Comparison of ENCODE assay signal across 11 mouse cellular contexts in the genomic region with DNA sequence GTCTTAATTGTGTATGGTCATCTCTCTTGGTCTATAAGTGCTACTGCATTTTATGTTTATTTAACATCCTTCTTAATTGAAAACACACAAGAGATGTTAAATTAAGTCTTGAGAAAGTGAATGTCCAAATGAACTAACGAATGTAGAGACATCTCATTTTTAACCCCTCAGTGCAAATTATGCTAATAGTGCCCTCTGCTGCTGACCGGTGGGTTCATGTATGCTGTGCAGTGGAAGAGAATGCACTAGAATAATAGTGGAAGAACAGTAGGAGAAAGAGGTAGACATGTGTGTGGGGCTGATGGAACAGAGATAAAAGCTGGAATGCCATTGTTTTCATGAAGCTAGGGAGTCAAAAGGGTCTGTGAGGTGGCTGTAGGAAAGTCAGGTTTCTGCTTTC.
DNase-seq lines count a peak whose midpoint lies in the region; ATAC-seq and TF ChIP-seq lines count a peak whose summit lies in the region.
"Had no signal": no experiment of that assay in that cellular context is flagged by ENCODE, and none has a peak within 500 bp of the region (broad histone marks: within the 10 kb centered on the region; RNA-seq: fewer than 3 reads in every experiment).

No protein-coding gene starts in this region.

- H3K9me3 ChIP-seq in embryonic facial prominence, embryonic 11.5 days (replicated peaks; ENCODE audit: control insufficient read depth, low read length), result no peaks in the 10 kb centered on the region
- H3K9me3 ChIP-seq in embryonic facial prominence, embryonic 10.5 days, result no peaks in the 10 kb centered on the region
- H3K9me3 ChIP-seq in kidney, embryonic 14.5 days (ENCODE audit: control insufficient read depth, low read length), result no peaks in the 10 kb centered on the region
- H3K9me3 ChIP-seq: embryonic facial prominence, embryonic 12.5 days; stomach, embryonic 15.5 days had no signal

- H3K36me3 ChIP-seq in embryonic facial prominence, embryonic 11.5 days (replicated peaks; ENCODE audit: control insufficient read depth, insufficient read depth, low read depth, low read length), result no peaks in the 10 kb centered on the region
- no peaks in the 10 kb centered on the region for H3K36me3 ChIP-seq in embryonic facial prominence, embryonic 10.5 days (replicated peaks)
- H3K36me3 ChIP-seq in kidney, adult 2 months (ENCODE audit: control insufficient read depth, insufficient read depth, low read length), result no peaks in the 10 kb centered on the region
- H3K36me3 ChIP-seq in kidney, embryonic 14.5 days (ENCODE audit: control insufficient read depth, insufficient read depth, low read length), result no peaks in the 10 kb centered on the region
- H3K36me3 ChIP-seq: embryonic facial prominence, embryonic 12.5 days; stomach, embryonic 15.5 days had no signal

- TF ChIP-seq CTCF in kidney, adult 2 months (conservative IDR thresholded peaks at IDR 0.05; ENCODE audit: insufficient read depth, insufficient read length, low read depth, low read length), result peak; percentile 45

- H3K27ac ChIP-seq in embryonic facial prominence, embryonic 11.5 days (replicated peaks; ENCODE audit: low read depth, low read length), result no peak overlapping the region
- no peak overlapping the region for H3K27ac ChIP-seq in embryonic facial prominence, embryonic 10.5 days (replicated peaks)
- no peak overlapping the region for H3K27ac ChIP-seq in kidney, adult 2 months (ENCODE audit: insufficient read depth, low read depth, low read length)
- no peak overlapping the region for H3K27ac ChIP-seq in kidney, embryonic 14.5 days (ENCODE audit: low read depth, low read length)
- H3K27ac ChIP-seq: embryonic facial prominence, embryonic 12.5 days; macrophage; stomach, embryonic 15.5 days had no signal

- TF ChIP-seq POLR2A in kidney, adult 2 months (IDR thresholded peaks at IDR 0.05; ENCODE audit: low read depth, low read length), result no peak

- H3K4me1 ChIP-seq in embryonic facial prominence, embryonic 11.5 days (ENCODE audit: control insufficient read depth, insufficient read depth, low read length), result no peaks in the 10 kb centered on the region
- peaks cover 7% of the 10 kb centered on the region; the same call in 1 of the 2 replicates for H3K4me1 ChIP-seq in embryonic facial prominence, embryonic 10.5 days
- peaks cover 4% of the 10 kb centered on the region; the same call in 1 of the 2 replicates for H3K4me1 ChIP-seq in kidney, adult 2 months (ENCODE audit: control insufficient read depth, insufficient read depth, low read length)
- H3K4me1 ChIP-seq in kidney, embryonic 14.5 days (ENCODE audit: control insufficient read depth, insufficient read depth, low read length), result no peaks in the 10 kb centered on the region
- H3K4me1 ChIP-seq: stomach, embryonic 15.5 days had no signal

- no peak overlapping the region for H3K4me2 ChIP-seq in embryonic facial prominence, embryonic 11.5 days (ENCODE audit: low read depth, low read length)
- no peak overlapping the region for H3K4me2 ChIP-seq in kidney, embryonic 14.5 days (replicated peaks; ENCODE audit: low read depth, low read length)
- H3K4me2 ChIP-seq: embryonic facial prominence, embryonic 12.5 days; stomach, embryonic 15.5 days had no signal

- no peak overlapping the region for H3K9ac ChIP-seq in embryonic facial prominence, embryonic 11.5 days (replicated peaks; ENCODE audit: low read length)
- H3K9ac ChIP-seq in kidney, embryonic 14.5 days (ENCODE audit: low read depth, low read length), result no peak overlapping the region
- H3K9ac ChIP-seq: embryonic facial prominence, embryonic 12.5 days; stomach, embryonic 15.5 days had no signal

- no peak for ATAC-seq in embryonic facial prominence, embryonic 11.5 days (replicated peaks; ENCODE audit: insufficient number of reproducible peaks, low FRiP score, low TSS enrichment, low read depth)
- ATAC-seq in kidney, embryonic 14.5 days (ENCODE audit: low FRiP score, low TSS enrichment), result no peak
- ATAC-seq in inflammation-experienced regulatory T-cells, adult 6 months, result no peak

- DNase-seq in embryonic facial prominence, embryonic 11.5 days (ENCODE audit: low spot score), result peak; percentile 19
- no peak for DNase-seq in embryonic facial prominence, embryonic 10.5 days (ENCODE audit: low spot score)
- peak; percentile 51 for DNase-seq in kidney, adult 2 months
- peak; percentile 30 for DNase-seq in ovary, postnatal 36 days (ENCODE audit: low spot score)
- DNase-seq in ovary, adult 18-20 months (ENCODE audit: low spot score), result no peak
- no peak for DNase-seq in right cerebral cortex, adult 2 months (ENCODE audit: low spot score in 2 of 2)

- H3K27me3 ChIP-seq in embryonic facial prominence, embryonic 11.5 days (ENCODE audit: control insufficient read depth, insufficient read depth, low read length), result no peaks in the 10 kb centered on the region
- no peaks in the 10 kb centered on the region for H3K27me3 ChIP-seq in embryonic facial prominence, embryonic 10.5 days (replicated peaks; ENCODE audit: low read depth, poor library complexity, severe bottlenecking)
- H3K27me3 ChIP-seq in kidney, adult 2 months (replicated peaks; ENCODE audit: control insufficient read depth, insufficient read depth, low read length), result no peaks in the 10 kb centered on the region
- no peaks in the 10 kb centered on the region for H3K27me3 ChIP-seq in kidney, embryonic 14.5 days (ENCODE audit: control insufficient read depth, insufficient read depth, low read length)
- H3K27me3 ChIP-seq: embryonic facial prominence, embryonic 12.5 days; stomach, embryonic 15.5 days had no signal

- WGBS in embryonic facial prominence, embryonic 11.5 days, result 75% methylated on average over 2 of the region's 2 CpGs
- 66% methylated on average over 2 of the region's 2 CpGs for WGBS in embryonic facial prominence, embryonic 10.5 days
- WGBS in kidney, adult 2 months, result 40% methylated on average over 2 of the region's 2 CpGs
- 68% methylated on average over 2 of the region's 2 CpGs for WGBS in kidney, embryonic 14.5 days

- H3K4me3 ChIP-seq in embryonic facial prominence, embryonic 11.5 days (ENCODE audit: low read depth, low read length), result no peak overlapping the region
- no peak overlapping the region for H3K4me3 ChIP-seq in embryonic facial prominence, embryonic 10.5 days
- no peak overlapping the region for H3K4me3 ChIP-seq in kidney, adult 2 months (ENCODE audit: insufficient read depth, low read depth, low read length)
- H3K4me3 ChIP-seq in kidney, embryonic 14.5 days (ENCODE audit: low read length), result no peak overlapping the region
- H3K4me3 ChIP-seq: embryonic facial prominence, embryonic 12.5 days; stomach, embryonic 15.5 days had no signal

Comparison
In these comparisons a context has a peak if more than half of its experiments do, and no peak if none do; other contexts are left out.
1. DNase-seq: peak in embryonic facial prominence, embryonic 11.5 days (single experiment), kidney, adult 2 months (single experiment) and ovary, postnatal 36 days (single experiment); none in embryonic facial prominence, embryonic 10.5 days (single experiment), ovary, adult 18-20 months (single experiment) and right cerebral cortex, adult 2 months (0 of 2).